Mouse (Mus musculus) stomach, embryonic 15.5 days (tissue): ENCODE data around the gene D630003M21Rik. TPM values are rescaled to one million over a fixed set of nuclear protein-coding genes. Genes with fewer than 3 reads are reported as not detected.

Experiments used
- ATAC-seq: fragments of 200-750 bp; cut with Nextera tagmentation; 2 replicates; pipeline ENCODE4 v1.8.0; 2017; ENCODE audit warnings: low read depth, moderate number of reproducible peaks, moderate TSS enrichment; ENCODE audit not compliant: insufficient read depth, low FRiP score
- H3K27ac ChIP-seq: fragments of 300-500 bp; sonication (generic); 2 replicates; pipeline ENCODE4 v1.5.1; 2015; ENCODE audit warnings: mild to moderate bottlenecking, inconsistent platforms
- H3K27me3 ChIP-seq: fragments of 300-500 bp; sonication (generic); replicated peaks from 2 replicates; pipeline ENCODE4 v1.6.1; 2015; ENCODE audit warnings: inconsistent platforms
- H3K36me3 ChIP-seq: fragments of 300-500 bp; sonication (generic); 2 replicates; pipeline ENCODE4 v1.6.1; 2015; ENCODE audit warnings: inconsistent platforms
- H3K4me1 ChIP-seq: fragments of 300-500 bp; sonication (generic); 2 replicates; pipeline ENCODE4 v1.6.1; 2015; ENCODE audit warnings: inconsistent platforms
- H3K4me2 ChIP-seq: fragments of 300-500 bp; sonication (generic); 2 replicates; pipeline ENCODE4 v1.6.1; 2015; ENCODE audit warnings: mild to moderate bottlenecking, inconsistent platforms
- H3K4me3 ChIP-seq: fragments of 300-500 bp; sonication (generic); replicated peaks from 2 replicates; pipeline ENCODE4 v1.5.1; 2015; ENCODE audit warnings: inconsistent platforms
- H3K9ac ChIP-seq: fragments of 300-500 bp; sonication (generic); 2 replicates; pipeline ENCODE4 v1.6.1; 2015; ENCODE audit warnings: inconsistent platforms
- H3K9me3 ChIP-seq: fragments of 300-500 bp; sonication (generic); 2 replicates; pipeline ENCODE4 v1.6.1; 2016; ENCODE audit warnings: inconsistent platforms
- WGBS: fragments of 180-500 bp; shearing (Covaris S2); methylation state at CpG from one replicate; pipeline ENCODE4 v1.1.7; 2015; 5-methylcytosine and 5-hydroxymethylcytosine counted together
- polyA plus RNA-seq: library from polyadenylated mRNA; unstranded; fragments of >200 nt; fragmentation: Nextera tagmentation; extraction: Ambion mirVana; gene quantifications from 2 replicates; pipeline ENCODE4 v1.2.1, GENCODE M21; 2015

The D630003M21Rik gene
- polyA plus RNA-seq, 1 experiment from 2014 or later, result 3.8 TPM

DNA sequence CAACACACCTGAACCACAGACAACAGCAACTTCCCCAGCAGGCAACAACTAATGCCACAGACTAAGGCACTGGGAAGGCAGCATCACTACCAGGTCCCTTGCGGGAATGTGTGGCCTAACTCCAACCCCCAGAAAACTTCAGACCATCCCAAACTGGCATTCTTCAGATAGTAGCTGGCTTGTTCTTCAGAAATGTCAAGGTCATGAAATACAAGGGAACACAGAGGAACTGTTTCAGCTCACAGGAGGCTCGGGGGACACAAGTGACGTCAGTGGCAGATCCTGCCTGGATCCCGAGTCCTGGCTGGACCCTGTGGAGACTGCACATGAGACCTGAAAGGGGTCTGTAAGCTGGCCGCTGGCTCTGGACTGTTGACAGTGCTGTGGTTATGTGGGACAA is 24.8 kb upstream of the D630003M21Rik start:
- Histone ChIP-seq H3K27ac (no peak overlapping the region), H3K4me1 (peaks cover 16% of the 10 kb centered on the region; the same call in 1 of the 2 replicates), H3K36me3 (no peaks in the 10 kb centered on the region), H3K9me3 (no peaks in the 10 kb centered on the region), H3K4me3 (no peak overlapping the region), H3K9ac (no peak overlapping the region), H3K4me2 (no peak overlapping the region), H3K27me3 (no peaks in the 10 kb centered on the region)
- 72% methylated on average over 5 of the region's 5 CpGs for WGBS
- ATAC-seq, result no peak

DNA sequence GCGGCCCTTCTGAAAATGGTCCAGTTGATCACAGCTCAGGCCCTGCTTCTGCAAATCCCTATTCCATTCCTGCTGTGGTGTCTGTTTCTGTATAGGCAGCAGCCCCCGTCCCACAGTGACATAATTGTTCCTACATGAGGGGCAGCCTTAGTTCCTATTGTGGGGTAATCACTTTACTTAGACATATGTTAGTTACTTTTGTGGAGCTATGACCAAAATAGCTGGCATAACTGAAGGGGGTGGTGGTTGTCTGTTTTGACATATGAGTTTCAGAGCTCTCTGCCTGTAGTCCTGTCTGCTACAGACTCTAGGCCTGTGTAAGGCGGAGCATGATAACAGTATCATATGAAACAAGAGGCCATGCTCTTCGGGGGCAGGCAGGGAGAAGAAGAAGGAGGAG is 21.5 kb upstream of the D630003M21Rik start:
- H3K27me3 ChIP-seq, result no peaks in the 10 kb centered on the region
- H3K4me2 ChIP-seq, result no peak overlapping the region
- no peak overlapping the region for H3K4me3 ChIP-seq
- 68% methylated on average over 4 of the region's 4 CpGs for WGBS
- H3K9ac ChIP-seq, result no peak overlapping the region
- H3K27ac ChIP-seq, result no peak overlapping the region
- H3K9me3 ChIP-seq, result no peaks in the 10 kb centered on the region
- no peaks in the 10 kb centered on the region for H3K36me3 ChIP-seq
- H3K4me1 ChIP-seq, result no peaks in the 10 kb centered on the region
- ATAC-seq, result no peak

DNA sequence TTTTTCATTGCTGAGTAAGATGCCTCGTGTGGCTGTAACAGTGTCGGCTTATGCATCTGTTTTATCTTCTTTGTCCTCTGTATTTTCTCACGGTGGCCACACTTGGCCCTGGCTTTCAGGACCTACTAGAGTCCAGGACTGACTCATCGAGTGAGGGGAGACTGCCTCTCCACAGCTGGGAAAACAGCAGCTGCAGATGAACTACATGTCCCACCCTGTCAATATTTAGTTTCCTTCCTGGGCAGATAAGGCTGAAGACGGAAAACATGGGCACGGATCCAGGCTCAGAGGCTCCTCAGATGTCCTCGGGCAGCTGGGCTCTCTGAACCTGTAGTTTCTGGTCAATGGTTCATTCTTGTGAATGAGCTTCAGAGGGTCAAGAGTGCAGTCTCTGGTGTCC is 19.3 kb upstream of the D630003M21Rik start:
- 36% methylated on average over 7 of the region's 7 CpGs for WGBS
- no peaks in the 10 kb centered on the region for H3K27me3 ChIP-seq
- ATAC-seq, result peak; percentile 73
- no peak overlapping the region for H3K4me3 ChIP-seq
- no peak overlapping the region for H3K4me2 ChIP-seq
- H3K4me1 ChIP-seq, result no peaks in the 10 kb centered on the region
- no peaks in the 10 kb centered on the region for H3K36me3 ChIP-seq
- no peak overlapping the region for H3K27ac ChIP-seq
- H3K9ac ChIP-seq, result no peak overlapping the region
- H3K9me3 ChIP-seq, result no peaks in the 10 kb centered on the region

DNA sequence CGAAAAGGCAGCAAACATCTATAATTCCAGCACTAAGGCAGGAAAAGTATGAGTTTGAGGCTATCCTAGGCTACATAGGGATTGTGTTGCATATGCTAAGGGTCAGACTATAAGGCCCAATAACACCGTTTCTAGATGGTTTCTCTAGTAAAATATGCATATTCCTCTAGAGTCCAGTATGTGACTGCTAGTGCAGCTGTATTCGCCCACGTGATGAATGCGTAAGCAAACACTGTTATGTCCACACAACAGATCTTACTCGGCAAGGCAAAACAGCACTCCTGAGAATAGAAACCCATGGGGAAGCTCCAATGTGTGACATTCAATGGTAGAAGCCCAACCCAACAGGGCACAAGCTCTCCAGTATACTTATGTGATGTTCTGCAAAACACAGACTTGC is 18.8 kb upstream of the D630003M21Rik start:
- Histone ChIP-seq H3K9me3 (no peaks in the 10 kb centered on the region), H3K36me3 (no peaks in the 10 kb centered on the region), H3K4me2 (no peak overlapping the region), H3K9ac (no peak overlapping the region), H3K4me3 (no peak overlapping the region), H3K27ac (0 out of 2 replicates have a peak overlapping the region, but pooled peaks have one; percentile 44), H3K4me1 (no peaks in the 10 kb centered on the region), H3K27me3 (no peaks in the 10 kb centered on the region)
- WGBS, result 70% methylated on average over 6 of the region's 6 CpGs
- ATAC-seq, result no peak

DNA sequence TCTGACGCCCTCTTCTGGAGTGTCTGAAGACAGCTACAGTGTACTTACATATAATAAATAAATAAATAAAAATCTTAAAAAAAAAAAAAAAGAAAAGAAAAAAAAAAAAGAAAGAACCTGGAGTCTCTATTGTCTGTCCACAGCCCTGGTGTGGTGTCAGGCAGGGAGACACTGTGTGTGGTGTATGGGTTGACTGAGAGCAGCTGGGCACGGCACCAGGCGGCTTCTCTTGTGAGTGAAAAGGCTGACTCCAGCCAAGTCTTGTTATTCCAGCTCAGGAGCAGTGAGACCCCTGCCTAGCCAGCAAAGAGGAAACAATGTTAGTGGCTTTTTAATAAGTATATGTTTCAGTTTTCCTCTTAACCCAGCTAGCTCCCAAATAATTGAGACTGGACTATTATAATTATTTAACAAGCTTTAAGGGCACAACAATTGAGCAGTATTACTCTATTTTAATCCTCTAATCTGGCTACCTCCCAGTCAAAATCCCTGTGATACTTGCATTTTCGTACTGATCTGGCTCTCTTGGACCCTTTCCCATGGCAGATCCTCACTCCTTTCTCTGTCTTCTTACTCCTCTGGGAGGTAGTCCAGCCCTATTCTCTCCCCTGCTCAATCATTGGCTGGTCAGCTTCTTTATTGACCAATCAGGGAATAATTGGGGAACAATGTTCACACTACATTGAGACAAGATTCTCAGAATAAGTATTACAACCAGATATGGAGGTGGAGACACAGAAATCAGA is 16.2 kb upstream of the D630003M21Rik start:
- no peaks in the 10 kb centered on the region for H3K4me1 ChIP-seq
- no peak overlapping the region for H3K4me2 ChIP-seq
- no peak for ATAC-seq
- no peak overlapping the region for H3K27ac ChIP-seq
- H3K9ac ChIP-seq, result no peak overlapping the region
- no peaks in the 10 kb centered on the region for H3K27me3 ChIP-seq
- no peaks in the 10 kb centered on the region for H3K9me3 ChIP-seq
- WGBS, result 71% methylated on average over 4 of the region's 4 CpGs
- no peaks in the 10 kb centered on the region for H3K36me3 ChIP-seq
- H3K4me3 ChIP-seq, result no peak overlapping the region

DNA sequence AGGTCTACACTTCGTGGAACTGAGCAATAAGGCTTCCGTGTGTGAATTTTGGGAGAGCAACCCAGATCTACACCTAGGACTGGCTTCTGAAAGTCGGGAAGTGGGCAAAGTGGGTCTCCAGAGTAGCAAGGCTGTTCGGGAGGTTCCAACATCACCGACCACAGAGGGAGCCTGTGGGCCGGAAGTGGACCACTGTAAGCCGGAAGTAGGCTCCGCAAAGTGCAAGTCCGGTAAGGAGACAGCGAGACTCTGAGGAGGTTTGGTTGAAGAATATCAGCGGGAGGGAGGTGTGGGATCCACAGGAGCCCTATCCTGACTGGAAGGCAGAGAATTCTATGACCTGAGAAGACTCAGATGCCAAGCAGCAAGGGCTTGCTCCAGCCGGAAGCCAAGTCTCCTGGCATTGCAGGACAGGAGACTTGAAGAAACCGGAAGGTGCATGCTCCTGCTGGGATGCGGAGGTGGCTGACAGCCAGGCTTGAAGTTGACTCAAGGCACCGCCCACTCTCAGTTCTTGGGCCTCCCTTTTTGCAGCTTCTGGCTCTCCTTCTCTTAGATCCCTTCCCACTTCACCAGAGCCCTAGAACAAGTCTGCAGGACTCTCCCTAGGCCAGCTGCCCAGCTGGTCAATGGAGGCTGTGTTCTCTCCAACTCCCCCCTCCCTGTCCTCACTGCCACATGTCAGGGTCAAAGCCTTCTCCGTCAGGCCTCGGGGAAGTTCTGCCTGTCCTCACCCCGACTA is 14.3 kb upstream of the D630003M21Rik start:
- Histone ChIP-seq H3K4me3 (no peak overlapping the region), H3K36me3 (no peaks in the 10 kb centered on the region), H3K9ac (no peak overlapping the region), H3K27ac (no peak overlapping the region; the same call in 1 of the 2 replicates), H3K4me2 (no peak overlapping the region), H3K9me3 (no peaks in the 10 kb centered on the region), H3K4me1 (no peaks in the 10 kb centered on the region), H3K27me3 (no peaks in the 10 kb centered on the region)
- ATAC-seq, result no peak
- 72% methylated on average over 18 of the region's 18 CpGs for WGBS

DNA sequence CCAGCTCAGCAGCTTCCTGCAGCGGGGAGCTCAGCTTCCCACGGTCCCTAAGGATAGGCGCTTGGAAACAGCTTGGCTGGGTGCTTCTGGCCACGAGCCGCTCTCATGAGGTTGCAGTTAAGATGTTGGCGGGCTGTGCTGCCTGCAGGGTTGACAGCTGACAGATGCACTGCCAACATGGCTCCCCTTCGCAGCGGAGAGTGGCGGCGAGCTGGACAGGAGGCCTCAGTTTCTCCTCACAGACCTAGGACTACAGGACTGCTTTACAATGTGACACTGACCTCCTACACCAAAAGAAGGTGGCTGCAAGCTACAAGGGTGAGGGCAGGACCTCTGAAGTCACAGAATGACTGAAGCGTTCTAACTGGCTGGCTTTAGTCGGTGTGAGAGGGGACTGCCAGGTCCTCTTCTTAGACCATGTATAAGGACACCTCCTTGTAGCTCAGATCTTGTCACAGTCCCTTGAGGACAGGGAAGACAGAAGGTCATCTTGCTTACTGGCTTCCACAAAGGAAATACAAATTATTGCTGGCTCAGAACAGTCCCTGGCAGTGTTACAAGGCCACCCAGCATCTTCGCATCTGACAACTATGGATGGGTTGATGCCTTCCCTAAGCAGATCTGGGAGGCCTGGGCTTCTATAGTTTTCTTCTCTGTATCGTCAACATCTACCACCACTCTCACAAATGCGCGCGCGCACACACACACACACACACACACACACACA is 13.3 kb upstream of the D630003M21Rik start:
- no peaks in the 10 kb centered on the region for H3K4me1 ChIP-seq
- no peak overlapping the region for H3K27ac ChIP-seq
- H3K27me3 ChIP-seq, result no peaks in the 10 kb centered on the region
- no peaks in the 10 kb centered on the region for H3K36me3 ChIP-seq
- H3K4me2 ChIP-seq, result no peak overlapping the region
- WGBS, result 76% methylated on average over 18 of the region's 18 CpGs
- ATAC-seq, result no peak
- H3K4me3 ChIP-seq, result no peak overlapping the region
- no peak overlapping the region for H3K9ac ChIP-seq
- no peaks in the 10 kb centered on the region for H3K9me3 ChIP-seq

DNA sequence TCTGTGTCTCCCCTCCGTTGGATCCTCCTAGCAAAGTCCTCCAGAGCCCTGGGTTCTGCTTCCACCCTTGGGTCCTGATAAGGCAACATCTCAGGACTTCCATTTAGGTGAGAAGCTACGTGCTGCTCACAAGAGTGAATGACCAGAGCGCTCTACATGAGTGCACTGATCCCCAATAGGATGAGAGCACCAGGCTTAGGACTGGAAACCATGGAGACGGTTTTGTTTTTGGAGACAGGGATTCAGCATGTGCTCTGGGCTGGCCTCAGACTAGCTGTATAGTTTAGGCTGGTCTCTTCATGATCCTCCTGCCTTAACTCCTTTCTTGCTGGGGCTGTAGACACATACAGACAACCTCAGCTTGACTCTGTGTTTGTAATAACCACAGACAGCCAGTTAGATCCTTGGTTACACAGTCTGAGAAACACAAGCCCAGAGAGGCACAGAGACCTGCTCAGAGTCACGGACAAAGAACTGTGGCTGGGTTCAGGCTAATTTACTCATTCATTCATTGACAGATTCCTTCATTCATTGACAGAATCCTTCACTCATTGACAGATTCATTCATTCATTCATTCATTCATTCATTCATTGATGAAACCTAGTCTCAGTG is 12.2 kb upstream of the D630003M21Rik start:
- Histone ChIP-seq H3K4me3 (no peak overlapping the region), H3K36me3 (no peaks in the 10 kb centered on the region), H3K9ac (no peak overlapping the region), H3K4me2 (no peak overlapping the region), H3K4me1 (no peaks in the 10 kb centered on the region), H3K9me3 (no peaks in the 10 kb centered on the region), H3K27me3 (no peaks in the 10 kb centered on the region), H3K27ac (no peak overlapping the region)
- ATAC-seq, result no peak
- WGBS, result 65% methylated on average over 5 of the region's 5 CpGs

DNA sequence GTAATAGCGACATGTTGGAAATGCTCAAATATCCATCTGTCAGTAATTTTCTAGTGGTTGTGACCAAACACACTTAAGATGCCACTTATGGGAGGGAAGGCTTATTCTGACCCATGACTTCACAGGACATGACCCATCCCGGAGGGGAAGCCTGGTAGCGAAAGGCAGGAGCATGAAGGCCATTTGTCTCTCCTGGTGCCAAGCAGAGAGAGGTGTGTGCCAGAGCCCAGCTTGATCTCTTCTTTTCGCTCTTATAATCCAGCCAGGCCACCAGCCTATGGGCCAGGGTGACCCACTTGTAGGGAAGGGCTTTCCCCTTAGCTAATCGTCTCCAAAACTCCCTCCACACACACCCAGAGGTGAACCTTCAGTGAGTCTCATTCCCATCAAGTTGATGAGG is 9.1 kb upstream of the D630003M21Rik start:
- Histone ChIP-seq H3K27ac (no peak overlapping the region), H3K4me1 (no peaks in the 10 kb centered on the region), H3K27me3 (no peaks in the 10 kb centered on the region), H3K36me3 (no peaks in the 10 kb centered on the region), H3K4me2 (no peak overlapping the region), H3K4me3 (no peak overlapping the region), H3K9ac (no peak overlapping the region), H3K9me3 (no peaks in the 10 kb centered on the region)
- ATAC-seq, result no peak
- 85% methylated on average over 5 of the region's 5 CpGs for WGBS

DNA sequence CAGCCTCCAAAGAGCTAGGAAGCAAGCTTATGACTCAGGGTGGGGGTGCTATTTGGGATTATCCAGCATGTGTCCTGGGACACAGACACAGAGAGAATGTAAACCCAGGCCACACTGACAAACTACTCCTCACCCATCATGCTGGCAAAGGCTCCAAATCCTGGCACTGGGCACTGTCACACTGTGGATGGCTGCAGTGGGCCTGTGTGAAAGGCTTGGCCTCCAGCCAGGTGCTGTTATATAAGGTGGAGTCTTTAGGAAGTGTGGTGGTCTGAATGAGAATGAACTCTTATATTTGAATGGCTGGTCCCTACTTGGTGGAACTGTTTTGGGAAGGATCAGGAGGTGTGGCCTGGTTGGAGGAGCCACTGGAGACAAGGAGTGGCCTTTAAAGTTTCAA is 7.7 kb upstream of the D630003M21Rik start:
- no peak for ATAC-seq
- Histone ChIP-seq H3K9me3 (no peaks in the 10 kb centered on the region), H3K27me3 (no peaks in the 10 kb centered on the region), H3K4me3 (no peak overlapping the region), H3K4me2 (no peak overlapping the region), H3K4me1 (no peaks in the 10 kb centered on the region), H3K36me3 (no peaks in the 10 kb centered on the region), H3K27ac (no peak overlapping the region), H3K9ac (no peak overlapping the region)

DNA sequence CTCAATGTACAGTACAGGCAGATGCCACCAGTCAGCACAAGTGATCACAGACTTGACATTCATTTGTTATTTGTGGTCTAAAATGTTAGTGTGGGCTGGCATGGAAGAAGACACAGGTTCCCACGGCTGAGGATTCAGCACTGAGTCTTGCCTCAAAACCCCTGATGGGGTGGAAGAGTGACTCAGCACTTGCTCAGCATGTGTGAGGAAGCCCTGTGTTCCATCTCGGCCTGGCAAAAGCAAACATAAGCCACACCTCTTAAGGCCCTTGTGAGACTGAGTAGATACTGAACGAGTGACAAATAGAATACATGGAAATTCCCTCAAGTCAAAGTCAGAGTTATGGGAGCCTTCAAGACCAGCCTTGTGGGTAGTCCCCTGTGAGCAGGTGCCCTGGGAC is 4.1 kb upstream of the D630003M21Rik start:
- 53% methylated on average over 3 of the region's 3 CpGs for WGBS
- no peak for ATAC-seq
- Histone ChIP-seq H3K9me3 (no peaks in the 10 kb centered on the region), H3K27ac (no peak overlapping the region), H3K4me3 (no peak overlapping the region), H3K9ac (no peak overlapping the region), H3K4me1 (peaks cover 23% of the 10 kb centered on the region), H3K36me3 (no peaks in the 10 kb centered on the region), H3K27me3 (0 out of 2 replicates have a peak, but pooled peaks cover 4% of the 10 kb centered on the region), H3K4me2 (no peak overlapping the region)

DNA sequence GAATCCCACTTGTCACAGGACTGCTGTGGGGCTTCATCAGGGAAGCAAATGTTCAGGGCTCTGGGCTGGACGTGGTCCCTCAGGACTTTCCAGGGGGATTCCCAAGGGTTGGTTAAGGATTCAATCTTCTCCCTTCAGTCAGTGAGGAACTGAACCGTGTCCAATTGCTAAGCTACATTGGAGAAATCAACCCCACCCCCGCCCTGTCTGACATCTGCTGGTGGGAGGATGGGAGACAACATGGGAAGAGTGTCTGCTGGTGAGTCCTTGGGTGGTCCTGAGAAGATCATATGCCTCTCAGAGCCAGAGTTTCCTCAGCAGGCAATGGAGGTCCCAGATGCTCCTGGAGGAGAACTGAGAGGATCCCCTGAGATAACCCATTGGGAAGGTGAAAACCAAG is 3.4 kb upstream of the D630003M21Rik start:
- ATAC-seq, result no peak
- Histone ChIP-seq H3K4me2 (no peak overlapping the region), H3K9ac (no peak overlapping the region), H3K4me3 (no peak overlapping the region), H3K4me1 (peaks cover 23% of the 10 kb centered on the region), H3K27ac (no peak overlapping the region), H3K9me3 (no peaks in the 10 kb centered on the region), H3K36me3 (no peaks in the 10 kb centered on the region), H3K27me3 (0 out of 2 replicates have a peak, but pooled peaks cover 4% of the 10 kb centered on the region)
- WGBS, result 57% methylated on average over 3 of the region's 3 CpGs
